Mouse (Mus musculus) liver, postnatal 0 days (tissue): ENCODE measurements around the gene Ssu72. TPM values are rescaled to one million over a fixed set of nuclear protein-coding genes. Genes with fewer than 3 reads are reported as not detected.
"Not testable (repeated sequence)": the region's sequence is repeated elsewhere in the genome, so short reads cannot be mapped to it uniquely, and the experiment has no call there.

Source experiments
- ATAC-seq: fragments of 200-750 bp; cut with Nextera tagmentation; 2 replicates; pipeline ENCODE4 v1.8.0; 2017; ENCODE audit warnings: mild to moderate bottlenecking, moderate library complexity
- DNase-seq: peaks from one replicate; pipeline ENCODE4 v3.0.0-alpha.2; 2016
- H3K27ac ChIP-seq: fragments of 300-500 bp; sonication (generic); 2 replicates; pipeline ENCODE4 v1.5.1; 2014; ENCODE audit warnings: antibody characterized with exemption, moderate library complexity, mild to moderate bottlenecking, low read depth
- H3K27me3 ChIP-seq: fragments of 300-500 bp; sonication (generic); 2 replicates; pipeline ENCODE4 v1.6.1; 2014; ENCODE audit warnings: low read length, control low read depth, mixed read lengths; ENCODE audit not compliant: insufficient read depth
- H3K36me3 ChIP-seq: fragments of 300-500 bp; sonication (generic); replicated peaks from 2 replicates; pipeline ENCODE4 v1.6.1; 2014; ENCODE audit warnings: mild to moderate bottlenecking, control low read depth, low read length, moderate library complexity, mixed read lengths; ENCODE audit not compliant: insufficient read depth
- H3K4me1 ChIP-seq: fragments of 300-500 bp; sonication (generic); 2 replicates; pipeline ENCODE4 v1.6.1; 2014; ENCODE audit warnings: antibody characterized with exemption, mild to moderate bottlenecking, control low read depth; ENCODE audit not compliant: insufficient read depth
- H3K4me2 ChIP-seq: fragments of 300-500 bp; sonication (generic); 2 replicates; pipeline ENCODE4 v1.6.1; 2014; ENCODE audit warnings: low read depth, mild to moderate bottlenecking, low read length, moderate library complexity, mixed read lengths
- H3K4me3 ChIP-seq: fragments of 300-500 bp; sonication (generic); 2 replicates; pipeline ENCODE4 v1.5.1; 2014; ENCODE audit warnings: low read depth, low read length
- H3K9ac ChIP-seq: fragments of 300-500 bp; sonication (generic); replicated peaks from 2 replicates; pipeline ENCODE4 v1.6.1; 2014; ENCODE audit warnings: mild to moderate bottlenecking, moderate library complexity
- H3K9me3 ChIP-seq: fragments of 300-500 bp; sonication (generic); 2 replicates; pipeline ENCODE4 v1.6.1; 2016; ENCODE audit warnings: mild to moderate bottlenecking, control low read depth, low read length, mixed read lengths
- CTCF ChIP-seq: sonication (generic); IDR thresholded peaks from 2 replicates; pipeline ENCODE4 v1.5.1; 2016; ENCODE audit warnings: antibody characterized with exemption, low read depth
- EP300 ChIP-seq: IDR thresholded peaks from 2 replicates; pipeline ENCODE4 v1.6.1; 2016; ENCODE audit warnings: antibody characterized with exemption, low read depth, mild to moderate bottlenecking
- WGBS: fragments of 180-500 bp; shearing (Covaris S2); extraction: QIAGEN DNeasy Blood & Tissue Kit; methylation state at CpG from one replicate; pipeline ENCODE4 v1.1.7; 2014; ENCODE audit not compliant: insufficient replicate concordance; 5-methylcytosine and 5-hydroxymethylcytosine counted together
- polyA plus RNA-seq: library from polyadenylated mRNA; unstranded; fragments of >200 nt; fragmentation: Nextera tagmentation; extraction: Ambion mirVana; gene quantifications from 2 replicates; pipeline ENCODE4 v1.2.1, GENCODE M21; 2015

The Ssu72 gene
- polyA plus RNA-seq, 1 experiment from 2014 or later = 66.6 TPM

GRCm38 (mm10) chr4:155735788-155736187, 31.2 kb downstream of the Ssu72 start:
- 76% methylated on average over 5 of the region's 5 CpGs for WGBS
- H3K4me1 ChIP-seq = peaks cover 11% of the 10 kb centered on the region
- ATAC-seq = no peak
- H3K4me3 ChIP-seq = peak overlapping the region; percentile 77
- no peak for DNase-seq
- peak overlapping the region; percentile 94 for H3K4me2 ChIP-seq
- H3K9me3 ChIP-seq = no peaks in the 10 kb centered on the region
- no peak overlapping the region for H3K27ac ChIP-seq
- TF ChIP-seq CTCF (no peak), EP300 (no peak)
- H3K9ac ChIP-seq = peak overlapping the region; percentile 74
- H3K36me3 ChIP-seq = peaks cover 7% of the 10 kb centered on the region
- no peaks in the 10 kb centered on the region for H3K27me3 ChIP-seq

GRCm38 (mm10) chr4:155736421-155736820, 31.8 kb downstream of the Ssu72 start:
- Histone ChIP-seq H3K4me1 (peaks cover 11% of the 10 kb centered on the region), H3K36me3 (peaks cover 8% of the 10 kb centered on the region), H3K27me3 (no peaks in the 10 kb centered on the region), H3K9me3 (no peaks in the 10 kb centered on the region), H3K9ac (no peak overlapping the region), H3K27ac (no peak overlapping the region), H3K4me3 (no peak overlapping the region), H3K4me2 (no peak overlapping the region)
- WGBS = 90% methylated on average over 5 of the region's 5 CpGs
- DNase-seq (no peak), ATAC-seq (no peak)
- TF ChIP-seq CTCF (no peak), EP300 (no peak)

GRCm38 (mm10) chr4:155738262-155738661, 33.7 kb downstream of the Ssu72 start:
- H3K9me3 ChIP-seq = no peaks in the 10 kb centered on the region
- WGBS = 57% methylated on average over 8 of the region's 8 CpGs
- ATAC-seq (no peak), DNase-seq (no peak)
- H3K27ac ChIP-seq = no peak overlapping the region
- peaks cover 11% of the 10 kb centered on the region for H3K4me1 ChIP-seq
- H3K4me3 ChIP-seq = no peak overlapping the region
- no peak overlapping the region for H3K9ac ChIP-seq
- no peak for TF ChIP-seq CTCF
- H3K4me2 ChIP-seq = no peak overlapping the region
- peaks cover 17% of the 10 kb centered on the region; the same call in 1 of the 2 replicates for H3K36me3 ChIP-seq
- H3K27me3 ChIP-seq = no peaks in the 10 kb centered on the region

- H3K4me3 ChIP-seq = no peak overlapping the region
- ATAC-seq (no peak), DNase-seq (no peak)
- no peaks in the 10 kb centered on the region for H3K27me3 ChIP-seq
- no peak overlapping the region for H3K27ac ChIP-seq
- peaks cover 26% of the 10 kb centered on the region for H3K36me3 ChIP-seq
- no peak overlapping the region for H3K4me2 ChIP-seq
- peaks cover 11% of the 10 kb centered on the region for H3K4me1 ChIP-seq
- H3K9me3 ChIP-seq = no peaks in the 10 kb centered on the region
- 81% methylated on average over 6 of the region's 6 CpGs for WGBS
- TF ChIP-seq EP300 (no peak), CTCF (no peak)
- no peak overlapping the region for H3K9ac ChIP-seq
These were observed 34.6 kb downstream of the Ssu72 start for GRCm38 (mm10) chr4:155739152-155739551.

- Histone ChIP-seq H3K4me3 (no peak overlapping the region), H3K36me3 (peaks cover 34% of the 10 kb centered on the region), H3K4me2 (no peak overlapping the region), H3K9ac (no peak overlapping the region), H3K27me3 (no peaks in the 10 kb centered on the region), H3K27ac (no peak overlapping the region), H3K9me3 (no peaks in the 10 kb centered on the region), H3K4me1 (peaks cover 6% of the 10 kb centered on the region)
- ATAC-seq (0 out of 2 replicates have a peak, but pooled peaks have one; percentile 9), DNase-seq (no peak)
- no peak for TF ChIP-seq CTCF
- no peak for TF ChIP-seq EP300
- WGBS = 85% methylated on average over 37 of the region's 37 CpGs
These were observed 35.4 kb downstream of the Ssu72 start for GRCm38 (mm10) chr4:155739741-155740636.

- 81% methylated on average over 10 of the region's 10 CpGs for WGBS
- H3K4me2 ChIP-seq, H3K9ac ChIP-seq, H3K27me3 ChIP-seq, DNase-seq, H3K27ac ChIP-seq, ATAC-seq, H3K4me1 ChIP-seq, H3K4me3 ChIP-seq, H3K9me3 ChIP-seq: not testable (repeated sequence)
- H3K36me3 ChIP-seq = peaks cover 34% of the 10 kb centered on the region
These were observed 36.1 kb downstream of the Ssu72 start for GRCm38 (mm10) chr4:155740681-155741080.
